Mouse (Mus musculus): ENCODE data around the gene Cib2. TPM values are rescaled to one million over a fixed set of nuclear protein-coding genes. Genes with fewer than 3 reads are reported as not detected.

The Cib2 gene
- total RNA-seq, 2 experiments from 2014 or later = 29.9 to 31.8 TPM

GRCm38 (mm10) chr9:54547536-54547935, 12.5 kb downstream of the Cib2 start:
- DNase-seq (ENCODE audit: low spot score in 2 of 2) = peak; percentile 67 to 68

- DNase-seq (ENCODE audit: low spot score in 2 of 2) = no peak
These were observed 15.1 kb downstream of the Cib2 start for GRCm38 (mm10) chr9:54544954-54545315.

- DNase-seq (ENCODE audit: low spot score in 2 of 2) = no peak
These were observed 15.6 kb downstream of the Cib2 start for GRCm38 (mm10) chr9:54544212-54544953.

- DNase-seq (ENCODE audit: low spot score in 2 of 2) = no peak
These were observed 19.2 kb downstream of the Cib2 start for GRCm38 (mm10) chr9:54540801-54541200.

- DNase-seq (ENCODE audit: low spot score in 2 of 2) = no peak
These were observed 21.3 kb downstream of the Cib2 start, which contains the start of gene Sh2d7 for GRCm38 (mm10) chr9:54538684-54539083. TSS of gene Sh2d7 (plus strand) at chr9:54538984.

GRCm38 (mm10) chr9:54538244-54538643, 21.8 kb downstream of the Cib2 start:
- DNase-seq (ENCODE audit: low spot score in 2 of 2) = no peak

GRCm38 (mm10) chr9:54537480-54537879, 22.5 kb downstream of the Cib2 start:
- no peak for DNase-seq (ENCODE audit: low spot score in 2 of 2)

- DNase-seq (ENCODE audit: low spot score in 2 of 2) = peak in 1 of 2 experiments; percentile 62
These were observed 23.0 kb downstream of the Cib2 start for GRCm38 (mm10) chr9:54537030-54537429.

GRCm38 (mm10) chr9:54536236-54536635, 23.8 kb downstream of the Cib2 start:
- DNase-seq (ENCODE audit: low spot score in 2 of 2) = peak; percentile 64 to 69

GRCm38 (mm10) chr9:54533975-54534374, 26.0 kb downstream of the Cib2 start:
- peak; percentile 84 for DNase-seq (ENCODE audit: low spot score in 2 of 2)

GRCm38 (mm10) chr9:54532926-54533325, 27.1 kb downstream of the Cib2 start:
- no peak for DNase-seq (ENCODE audit: low spot score in 2 of 2)

- no peak for DNase-seq (ENCODE audit: low spot score in 2 of 2)
These were observed 28.6 kb downstream of the Cib2 start for GRCm38 (mm10) chr9:54531421-54531820.

- DNase-seq (ENCODE audit: low spot score in 2 of 2) = no peak
These were observed 29.2 kb downstream of the Cib2 start for GRCm38 (mm10) chr9:54530836-54531235.

GRCm38 (mm10) chr9:54529950-54530349, 30.1 kb downstream of the Cib2 start:
- DNase-seq (ENCODE audit: low spot score in 2 of 2) = no peak

- DNase-seq (ENCODE audit: low spot score in 2 of 2) = no peak
These were observed 32.3 kb downstream of the Cib2 start for GRCm38 (mm10) chr9:54527694-54528093.

GRCm38 (mm10) chr9:54520286-54520685, 39.7 kb downstream of the Cib2 start:
- DNase-seq (ENCODE audit: low spot score in 2 of 2) = no peak

- DNase-seq (ENCODE audit: low spot score in 2 of 2) = no peak
These were observed 41.1 kb downstream of the Cib2 start for GRCm38 (mm10) chr9:54518921-54519320.

- no peak for DNase-seq (ENCODE audit: low spot score in 2 of 2)
These were observed 44.0 kb downstream of the Cib2 start for GRCm38 (mm10) chr9:54515991-54516390.

- no peak for DNase-seq (ENCODE audit: low spot score in 2 of 2)
These were observed 57.1 kb downstream of the Cib2 start for GRCm38 (mm10) chr9:54502873-54503272.

GRCm38 (mm10) chr9:54502111-54502495, 57.9 kb downstream of the Cib2 start:
- DNase-seq (ENCODE audit: low spot score in 2 of 2) = no peak

- DNase-seq (ENCODE audit: low spot score in 2 of 2) = peak; percentile 87 to 90
These were observed 58.4 kb downstream of the Cib2 start, which contains the start of gene Dmxl2 for GRCm38 (mm10) chr9:54501453-54502110. TSS of gene Dmxl2 (minus strand) at chr9:54501626.

GRCm38 (mm10) chr9:54500832-54501452, 59.1 kb downstream of the Cib2 start:
- DNase-seq (ENCODE audit: low spot score in 2 of 2) = peak in 1 of 2 experiments; percentile 68

Measured in layer of hippocampus, postnatal 10 days (tissue).